Mouse (Mus musculus): ENCODE results near the gene Psmb11. TPM values are rescaled to one million over a fixed set of nuclear protein-coding genes. Genes with fewer than 3 reads are reported as not detected.
A peak's percentile ranks its signal among the peaks of the same experiment; 100 is the strongest.
"Not testable (repeated sequence)": the region's sequence is repeated elsewhere in the genome, so short reads cannot be mapped to it uniquely, and the experiment has no call there.

Psmb11 gene
- total RNA-seq, 2 experiments from 2014 or later: not detected

- DNase-seq: no peak
- intact Hi-C loops (cut with DNase I): loop anchor here (5.0 kb wide), 1 partner anchor 85 kb away; the partner anchor contains the start of gene Prmt5
Observed at GRCm38 (mm10) chr14:54602613-54603012, 18.6 kb upstream of the Psmb11 start.

GRCm38 (mm10) chr14:54603038-54603654, 18.1 kb upstream of the Psmb11 start:
- peak; percentile 93 for DNase-seq
- intact Hi-C loops (cut with DNase I): loop anchor here (5.0 kb wide), 1 partner anchor 86 kb away; the partner anchor contains the start of gene Prmt5

GRCm38 (mm10) chr14:54603686-54604085, 17.5 kb upstream of the Psmb11 start:
- intact Hi-C loops (cut with DNase I): loop anchor here (5.0 kb wide), 1 partner anchor 86 kb away; the partner anchor contains the start of gene Prmt5
- no peak for DNase-seq

- intact Hi-C loops (cut with DNase I): no loop called here
- DNase-seq: peak; percentile 83
Observed at GRCm38 (mm10) chr14:54605752-54606321, 15.4 kb upstream of the Psmb11 start, which contains the start of gene 4931414P19Rik. TSS of gene 4931414P19Rik (minus strand) at chr14:54605993.

- intact Hi-C loops (cut with DNase I): no loop called here
- DNase-seq: no peak
Observed at GRCm38 (mm10) chr14:54607226-54607625, 14.0 kb upstream of the Psmb11 start.

GRCm38 (mm10) chr14:54609245-54609644, 12.0 kb upstream of the Psmb11 start:
- intact Hi-C loops (cut with DNase I): no loop called here
- no peak for DNase-seq

- DNase-seq: no peak
- intact Hi-C loops (cut with DNase I): no loop called here
Observed at GRCm38 (mm10) chr14:54609962-54610361, 11.3 kb upstream of the Psmb11 start.

GRCm38 (mm10) chr14:54610648-54611047, 10.6 kb upstream of the Psmb11 start:
- no peak for DNase-seq
- intact Hi-C loops (cut with DNase I): no loop called here

- DNase-seq; intact Hi-C loops (cut with DNase I): not testable (repeated sequence)
Observed at GRCm38 (mm10) chr14:54614130-54614529, 7.1 kb upstream of the Psmb11 start.

GRCm38 (mm10) chr14:54616226-54616825, 4.9 kb upstream of the Psmb11 start:
- no peak for DNase-seq
- intact Hi-C loops (cut with DNase I): no loop called here

GRCm38 (mm10) chr14:54617152-54617896, 3.9 kb upstream of the Psmb11 start:
- intact Hi-C loops (cut with DNase I): no loop called here
- DNase-seq: no peak

GRCm38 (mm10) chr14:54617897-54618365, 3.3 kb upstream of the Psmb11 start, which contains the start of gene Psmb5:
TSS of gene Psmb5 (minus strand) at chr14:54618022.
- intact Hi-C loops (cut with DNase I): no loop called here
- DNase-seq: peak; percentile 87 to 93

- no peak for DNase-seq
- intact Hi-C loops (cut with DNase I): no loop called here
Observed at GRCm38 (mm10) chr14:54623334-54623733, 2.1 kb downstream of the Psmb11 start.

GRCm38 (mm10) chr14:54624976-54625375, 3.7 kb downstream of the Psmb11 start:
- DNase-seq: no peak

GRCm38 (mm10) chr14:54628103-54628502, 6.9 kb downstream of the Psmb11 start:
- DNase-seq: no peak
- intact Hi-C loops (cut with DNase I): no loop called here

More at GRCm38 (mm10) chr14:54624976-54625375, 3.7 kb downstream of the Psmb11 start:
- intact Hi-C loops (cut with DNase I): no loop called here

GRCm38 (mm10) chr14:54629797-54630196, 8.6 kb downstream of the Psmb11 start:
- intact Hi-C loops (cut with DNase I): no loop called here
- DNase-seq: no peak

GRCm38 (mm10) chr14:54630583-54631239, 9.5 kb downstream of the Psmb11 start:
- no peak for DNase-seq
- intact Hi-C loops (cut with DNase I): no loop called here

GRCm38 (mm10) chr14:54631240-54631599, 10.0 kb downstream of the Psmb11 start:
- no peak for DNase-seq
- intact Hi-C loops (cut with DNase I): no loop called here

GRCm38 (mm10) chr14:54632252-54632651, 11.0 kb downstream of the Psmb11 start:
- intact Hi-C loops (cut with DNase I): no loop called here
- DNase-seq: no peak

- DNase-seq: no peak
- intact Hi-C loops (cut with DNase I): no loop called here
Observed at GRCm38 (mm10) chr14:54634182-54634581, 12.9 kb downstream of the Psmb11 start.
